Mouse (Mus musculus): ENCODE data around the gene Hipk3.

Gene Hipk3

GRCm38 (mm10) chr2:104493951-104494800 lies at the start of gene Hipk3:
Gene Hipk3, minus strand, starts transcription at chr2:104494446.
- peak; percentile 61 to 70 for DNase-seq (ENCODE audit: low spot score in 2 of 2)

DNA sequence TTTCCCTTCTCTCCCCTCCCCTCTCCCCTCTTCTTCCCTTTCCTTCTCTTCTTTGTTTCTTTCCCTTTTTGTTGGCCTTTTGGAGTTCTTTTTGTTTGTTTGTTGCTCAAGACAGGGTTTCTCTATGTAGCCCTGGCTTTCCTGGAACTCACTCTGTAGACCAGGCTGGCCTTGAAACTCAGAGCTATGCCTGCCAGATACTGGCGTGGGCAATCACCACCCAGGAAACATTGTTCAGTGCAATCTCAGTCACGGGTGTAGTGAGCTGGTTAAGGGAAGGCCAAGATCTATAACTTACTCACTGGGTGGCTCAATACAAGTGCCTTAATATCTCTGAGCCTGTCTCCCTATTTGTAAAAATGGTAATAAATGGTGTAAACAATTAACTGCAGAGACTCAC lies 46.0 kb upstream of the Hipk3 start:
- DNase-seq (ENCODE audit: low spot score in 2 of 2), result no peak

GRCm38 (mm10) chr2:104534751-104535150 lies 40.5 kb upstream of the Hipk3 start:
- no peak for DNase-seq (ENCODE audit: low spot score in 2 of 2)

DNA sequence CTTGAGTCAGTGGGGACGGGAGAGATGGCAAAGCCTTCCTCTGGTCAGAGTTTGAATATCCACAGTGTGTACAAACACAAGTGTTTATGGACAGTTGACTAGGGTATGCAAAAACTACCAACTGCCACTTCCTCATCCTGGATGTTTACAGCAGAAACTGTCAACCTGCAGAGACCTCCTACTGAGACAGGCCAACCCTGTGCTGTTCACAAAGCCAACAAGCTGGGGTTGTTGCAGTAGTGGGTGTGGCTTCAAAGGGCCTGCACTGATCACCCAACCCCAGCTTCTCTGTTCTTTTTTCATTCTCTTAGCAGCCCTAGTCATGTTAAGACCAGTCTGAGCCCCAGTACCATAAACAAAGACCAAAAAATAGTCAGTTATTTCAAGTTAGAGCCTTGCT lies 38.3 kb upstream of the Hipk3 start:
- no peak for DNase-seq (ENCODE audit: low spot score in 2 of 2)

DNA sequence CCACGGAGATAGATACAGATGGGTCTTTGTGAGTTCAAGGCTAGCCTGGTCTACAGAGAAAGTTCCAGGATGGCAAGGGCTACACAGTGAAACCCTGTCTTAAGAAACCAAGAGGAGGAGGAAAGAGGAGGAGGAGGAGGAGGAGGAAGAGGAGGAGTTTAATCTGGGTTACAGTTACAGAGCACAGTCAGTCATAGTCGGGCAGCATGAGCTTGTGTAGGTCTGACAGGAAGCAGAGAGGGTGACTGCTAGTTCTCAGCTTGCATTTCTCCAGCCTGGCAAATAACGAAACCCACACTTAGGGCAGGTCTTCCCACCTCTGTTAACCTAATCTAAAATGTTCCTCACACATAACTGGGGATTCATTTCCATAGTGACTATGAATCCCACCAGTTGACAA lies 32.3 kb upstream of the Hipk3 start:
- no peak for DNase-seq (ENCODE audit: low spot score in 2 of 2)

DNA sequence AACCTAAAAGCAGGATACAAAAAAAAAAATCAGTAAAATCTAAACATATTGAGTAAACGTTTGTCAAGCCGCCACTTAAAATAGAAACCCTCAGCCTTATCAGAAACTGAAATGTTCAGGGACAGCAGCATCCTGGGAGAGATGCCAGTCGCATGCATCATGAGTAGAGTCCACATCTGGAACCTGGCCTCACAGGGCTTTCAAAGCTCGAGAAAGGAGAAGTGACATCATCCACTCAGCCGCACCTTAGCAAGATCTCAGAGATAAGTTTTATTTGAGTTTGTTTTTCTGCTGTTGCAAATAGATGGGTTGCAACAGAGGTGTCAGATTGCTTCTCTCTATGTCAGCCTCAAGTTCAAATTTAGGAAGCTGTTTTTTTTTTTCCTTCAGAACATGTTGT lies 31.3 kb upstream of the Hipk3 start:
- no peak for DNase-seq (ENCODE audit: low spot score in 2 of 2)

DNA sequence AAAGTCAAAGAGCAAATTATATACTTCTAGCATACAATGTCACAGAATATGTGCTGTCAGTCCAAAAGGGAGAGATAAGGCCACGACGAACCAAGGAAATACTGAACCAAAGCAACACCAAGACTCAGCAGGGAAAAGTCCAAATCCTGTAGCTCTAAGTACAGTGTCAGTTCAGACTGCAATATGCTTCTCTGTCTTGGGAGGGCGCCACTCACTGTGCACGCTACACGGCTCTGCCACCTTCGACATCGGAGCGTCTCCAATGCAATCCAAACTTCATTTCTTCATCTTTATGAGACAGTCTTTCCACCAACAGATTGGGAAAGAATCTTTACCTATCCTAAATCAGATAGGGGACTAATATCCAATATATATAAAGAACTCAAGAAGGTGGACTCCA lies 17.4 kb upstream of the Hipk3 start:
- DNase-seq (ENCODE audit: low spot score in 2 of 2), result no peak

DNA sequence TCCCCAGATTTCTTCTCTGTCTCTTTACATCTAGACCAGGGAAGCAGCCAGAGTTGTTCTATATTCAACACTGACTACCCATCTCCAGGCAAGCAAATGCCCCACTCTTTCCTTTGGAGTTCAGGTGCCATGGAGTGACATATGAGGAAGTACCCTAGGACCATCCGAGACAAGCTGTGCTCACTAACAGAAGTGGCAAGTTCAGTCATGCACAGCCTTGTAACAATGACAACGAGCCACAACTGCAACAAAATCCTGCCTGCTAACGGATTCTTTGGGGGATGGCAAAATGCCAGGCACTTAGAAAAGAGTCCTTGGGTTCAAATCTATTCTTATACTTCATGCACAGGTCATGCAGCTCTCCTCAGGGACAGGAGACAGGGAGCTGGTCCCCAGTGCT lies 8.1 kb upstream of the Hipk3 start:
- no peak for DNase-seq (ENCODE audit: low spot score in 2 of 2)

DNA sequence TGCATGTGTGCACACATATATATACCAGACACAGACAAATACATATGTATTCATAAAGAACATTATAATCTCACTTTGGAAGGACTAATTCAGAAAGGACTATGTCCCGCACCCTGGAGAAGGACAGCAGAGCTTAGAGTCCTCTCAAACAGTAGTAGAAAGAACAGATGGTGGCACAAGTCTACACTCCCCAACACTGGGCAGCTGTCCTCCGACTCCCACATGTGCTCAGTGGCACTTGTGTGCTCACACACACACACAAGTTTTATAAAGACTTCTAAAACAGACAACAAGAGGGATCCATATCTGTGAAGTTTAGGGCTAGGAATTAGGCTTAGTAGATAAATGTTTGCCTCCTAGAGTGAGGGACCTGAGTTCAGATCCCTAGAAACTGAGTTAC lies 6.8 kb upstream of the Hipk3 start:
- no peak for DNase-seq (ENCODE audit: low spot score in 2 of 2)

GRCm38 (mm10) chr2:104497771-104498170 lies 3.5 kb upstream of the Hipk3 start:
- DNase-seq (ENCODE audit: low spot score in 2 of 2), result no peak

GRCm38 (mm10) chr2:104497231-104497630 lies 3.0 kb upstream of the Hipk3 start:
- DNase-seq (ENCODE audit: low spot score in 2 of 2), result no peak

DNA sequence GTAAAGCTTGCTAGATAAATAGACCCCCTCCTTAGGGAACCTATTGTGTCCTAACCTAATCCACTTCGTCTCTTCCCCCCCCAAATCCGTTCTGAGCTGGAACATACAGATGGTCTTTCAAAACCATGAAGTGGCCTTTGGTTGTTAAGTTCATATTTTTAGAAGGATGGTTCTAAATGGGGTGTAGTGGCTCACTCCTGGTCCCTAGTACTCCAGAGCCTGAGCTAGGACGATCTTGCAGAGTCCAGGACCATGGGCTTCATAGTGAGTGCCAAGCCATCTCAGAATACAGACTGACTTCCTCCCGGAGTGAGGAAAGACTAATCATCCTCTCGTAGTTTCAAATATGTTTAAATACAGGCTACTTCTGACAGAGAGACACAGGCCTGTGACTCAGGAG lies 2.0 kb upstream of the Hipk3 start:
- no peak for DNase-seq (ENCODE audit: low spot score in 2 of 2)

- DNase-seq (ENCODE audit: low spot score in 2 of 2), result no peak
Measured at GRCm38 (mm10) chr2:104494801-104495185, 547 bp upstream of the Hipk3 start.

DNA sequence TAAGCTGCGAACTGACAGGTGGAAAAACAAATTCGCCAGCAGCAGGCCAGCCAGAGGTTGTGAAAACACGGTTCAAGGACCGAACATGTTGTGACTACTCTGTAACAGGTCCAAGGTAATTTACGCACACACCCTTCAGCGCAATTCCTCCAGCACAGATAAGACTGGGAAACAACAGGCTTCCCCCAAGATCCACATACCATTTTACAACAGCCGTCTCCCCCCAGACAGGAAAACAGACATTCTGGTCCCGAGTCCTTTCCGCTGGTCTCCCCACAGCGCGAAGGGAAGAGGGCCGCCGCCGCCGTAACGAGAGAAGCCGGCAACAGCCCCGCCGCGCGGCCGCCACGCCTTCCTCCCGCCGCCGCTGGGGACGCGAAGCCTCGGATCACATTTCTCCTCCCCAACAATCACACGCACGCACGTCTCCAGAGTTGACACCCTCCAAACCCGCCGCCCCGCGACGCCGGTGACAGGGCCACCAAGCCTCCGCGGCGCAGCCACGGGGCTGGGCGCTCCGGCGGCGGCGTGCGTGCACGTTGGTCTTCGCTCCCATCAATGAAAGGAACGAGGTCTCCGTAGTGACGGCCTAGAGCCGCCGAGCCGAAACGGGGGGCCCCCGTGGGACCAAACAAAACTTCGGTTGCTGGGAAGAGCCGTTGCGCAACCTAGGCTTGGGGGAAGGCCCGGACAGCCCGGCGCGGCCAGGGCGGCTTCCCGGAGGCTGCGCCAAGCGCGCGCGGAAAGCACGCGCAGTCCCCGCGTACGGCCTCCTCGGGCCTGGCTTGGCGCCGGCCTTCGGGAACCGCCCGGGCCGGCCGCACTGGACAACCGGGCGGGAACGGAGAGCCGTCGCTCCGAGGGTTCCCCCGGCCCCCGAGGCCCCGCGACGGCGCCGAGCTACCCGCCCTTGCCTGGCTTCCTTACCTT lies 960 bp downstream of the Hipk3 start:
- peak; percentile 58 to 76 for DNase-seq (ENCODE audit: low spot score in 2 of 2)

GRCm38 (mm10) chr2:104491221-104491795 lies 2.9 kb downstream of the Hipk3 start:
- no peak for DNase-seq (ENCODE audit: low spot score in 2 of 2)

- no peak for DNase-seq (ENCODE audit: low spot score in 2 of 2)
Measured at GRCm38 (mm10) chr2:104490761-104491160, 3.5 kb downstream of the Hipk3 start.

- no peak for DNase-seq (ENCODE audit: low spot score in 2 of 2)
Measured at GRCm38 (mm10) chr2:104489851-104490250, 4.4 kb downstream of the Hipk3 start.

- DNase-seq (ENCODE audit: low spot score in 2 of 2), result no peak
Measured at GRCm38 (mm10) chr2:104484438-104484837, 9.8 kb downstream of the Hipk3 start.

GRCm38 (mm10) chr2:104482156-104482555 lies 12.1 kb downstream of the Hipk3 start:
- DNase-seq (ENCODE audit: low spot score in 2 of 2), result no peak

- no peak for DNase-seq (ENCODE audit: low spot score in 2 of 2)
Measured at GRCm38 (mm10) chr2:104479054-104479453, 15.2 kb downstream of the Hipk3 start.

DNA sequence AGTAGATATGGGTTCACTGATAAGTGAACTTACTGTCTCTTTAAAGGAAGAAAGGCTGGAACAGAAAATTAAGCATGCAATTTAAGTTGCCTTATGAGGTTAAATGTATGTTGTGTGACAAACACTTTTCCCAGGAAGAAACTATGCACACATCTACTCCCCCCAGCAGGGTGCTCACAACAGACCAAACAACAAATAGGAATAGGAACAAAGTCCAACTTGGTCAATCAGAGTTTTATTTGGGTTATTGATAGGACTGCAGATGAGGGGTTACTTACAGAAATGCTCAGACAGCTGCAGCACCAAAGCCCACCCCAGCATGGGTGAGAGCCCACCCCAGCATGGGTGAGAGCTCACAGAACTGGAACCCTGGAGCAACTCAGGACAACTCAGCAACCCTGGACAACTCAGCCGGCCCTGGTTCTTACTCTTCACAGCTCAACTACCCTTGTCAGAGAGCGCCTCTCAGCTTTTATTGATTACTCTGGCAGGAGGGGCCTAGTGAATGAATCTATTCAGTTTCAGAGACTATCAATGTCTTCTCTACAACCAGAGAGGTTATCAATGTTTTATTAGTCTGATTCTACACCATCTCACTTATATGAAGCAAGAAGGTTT lies 16.7 kb downstream of the Hipk3 start:
- no peak for DNase-seq (ENCODE audit: low spot score in 2 of 2)

DNA sequence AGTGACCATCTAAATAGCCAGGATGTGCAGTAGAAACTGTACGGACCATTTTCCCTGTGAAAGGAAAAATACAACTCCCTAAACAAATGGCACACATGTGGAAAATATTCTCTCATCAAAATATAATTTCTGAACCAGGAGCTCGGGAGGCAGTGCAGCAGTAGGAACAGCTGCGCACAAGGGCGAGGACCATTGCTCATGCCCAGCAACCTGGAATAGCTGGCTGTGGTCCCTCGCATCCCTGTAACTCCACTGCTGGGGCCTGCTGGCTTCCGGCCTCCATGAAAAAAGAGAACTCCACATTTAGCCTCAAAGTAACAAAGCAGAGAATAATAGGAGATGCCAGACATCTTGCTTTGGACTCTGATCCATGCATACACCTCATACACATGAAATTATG lies 22.2 kb downstream of the Hipk3 start:
- DNase-seq (ENCODE audit: low spot score in 2 of 2), result no peak

Measured in natural killer cell, adult 2 months (primary cell).